Mouse (Mus musculus) C2C12 (cell line): ENCODE measurements around the gene Gm38431.

Experiments
- CTCF ChIP-seq: IDR thresholded peaks from one replicate; pipeline ENCODE4 v1.5.1; 2011; ENCODE audit not compliant: control insufficient read depth, insufficient read depth, insufficient read length
- FOSL1 ChIP-seq: IDR thresholded peaks from one replicate; pipeline ENCODE4 v1.8.0; 2011; ENCODE audit warnings: mild to moderate bottlenecking, low read length; ENCODE audit not compliant: poor library complexity, insufficient read depth, severe bottlenecking
- MAX ChIP-seq: IDR thresholded peaks from one replicate; pipeline ENCODE4 v1.6.1; 2011; ENCODE audit warnings: mild to moderate bottlenecking, control low read depth
- MYOD1 ChIP-seq: IDR thresholded peaks from one replicate; pipeline ENCODE4 v1.6.1; 2011; ENCODE audit warnings: low read depth; ENCODE audit not compliant: control insufficient read depth, insufficient read length
- USF1 ChIP-seq: IDR thresholded peaks from one replicate; pipeline ENCODE4 v1.6.1; 2011; ENCODE audit warnings: low read depth, mild to moderate bottlenecking, control low read depth, moderate library complexity

- TF ChIP-seq CTCF (no peak), USF1 (peak; percentile 57), FOSL1 (peak; percentile 89), MYOD1 (no peak), MAX (peak; percentile 67)
Observed at GRCm38 (mm10) chr9:21134595-21135328, 43.0 kb upstream of the Gm38431 start.
